Mouse (Mus musculus): ENCODE results near the gene Grb7. TPM values are rescaled to one million over a fixed set of nuclear protein-coding genes. Genes with fewer than 3 reads are reported as not detected.

Grb7 gene
- polyA plus RNA-seq, 1 experiment from 2014 or later: 50.7 TPM

GRCm38 (mm10) chr11:98469761-98470714, 23.8 kb downstream of the Grb7 start:
- TF ChIP-seq CTCF (IDR thresholded peaks at IDR 0.05; ENCODE audit: low read depth): no peak
- no peaks in the 10 kb centered on the region for H3K9me3 ChIP-seq (ENCODE audit: control insufficient read depth)
- H3K4me1 ChIP-seq (replicated peaks; ENCODE audit: control insufficient read depth, insufficient read depth, low read length): no peaks in the 10 kb centered on the region
- H3K4me3 ChIP-seq (ENCODE audit: low read depth, low read length): no peak overlapping the region
- H3K36me3 ChIP-seq (ENCODE audit: control insufficient read depth, insufficient read depth): no peaks in the 10 kb centered on the region
- no peak overlapping the region for H3K9ac ChIP-seq (ENCODE audit: low read depth, low read length)
- H3K27me3 ChIP-seq (replicated peaks; ENCODE audit: control insufficient read depth, insufficient read depth, low read length): no peaks in the 10 kb centered on the region
- ATAC-seq: no peak
- no peak overlapping the region for H3K4me2 ChIP-seq (replicated peaks; ENCODE audit: low read depth)
- WGBS: 46% methylated on average over 22 of the region's 22 CpGs
- no peak overlapping the region for H3K27ac ChIP-seq (ENCODE audit: low read depth, low read length)

GRCm38 (mm10) chr11:98470795-98471194, 24.6 kb downstream of the Grb7 start:
- no peak for TF ChIP-seq CTCF (IDR thresholded peaks at IDR 0.05; ENCODE audit: low read depth)
- ATAC-seq: no peak
- WGBS: 72% methylated on average over 6 of the region's 6 CpGs

GRCm38 (mm10) chr11:98472696-98473095, 26.5 kb downstream of the Grb7 start:
- Histone ChIP-seq H3K4me2 (replicated peaks; ENCODE audit: low read depth) (no peak overlapping the region), H3K9me3 (ENCODE audit: control insufficient read depth) (no peaks in the 10 kb centered on the region), H3K27me3 (replicated peaks; ENCODE audit: control insufficient read depth, insufficient read depth, low read length) (no peaks in the 10 kb centered on the region), H3K36me3 (ENCODE audit: control insufficient read depth, insufficient read depth) (no peaks in the 10 kb centered on the region), H3K27ac (ENCODE audit: low read depth, low read length) (no peak overlapping the region), H3K9ac (ENCODE audit: low read depth, low read length) (no peak overlapping the region), H3K4me1 (replicated peaks; ENCODE audit: control insufficient read depth, insufficient read depth, low read length) (no peaks in the 10 kb centered on the region), H3K4me3 (ENCODE audit: low read depth, low read length) (no peak overlapping the region)
- ATAC-seq: no peak
- WGBS: 58% methylated on average over 4 of the region's 4 CpGs
- TF ChIP-seq CTCF (IDR thresholded peaks at IDR 0.05; ENCODE audit: low read depth): no peak

More at GRCm38 (mm10) chr11:98470795-98471194, 24.6 kb downstream of the Grb7 start:
- H3K4me2 ChIP-seq (replicated peaks; ENCODE audit: low read depth): no peak overlapping the region
- no peak overlapping the region for H3K9ac ChIP-seq (ENCODE audit: low read depth, low read length)
- no peaks in the 10 kb centered on the region for H3K27me3 ChIP-seq (replicated peaks; ENCODE audit: control insufficient read depth, insufficient read depth, low read length)
- no peak overlapping the region for H3K4me3 ChIP-seq (ENCODE audit: low read depth, low read length)
- H3K36me3 ChIP-seq (ENCODE audit: control insufficient read depth, insufficient read depth): no peaks in the 10 kb centered on the region
- no peak overlapping the region for H3K27ac ChIP-seq (ENCODE audit: low read depth, low read length)
- H3K9me3 ChIP-seq (ENCODE audit: control insufficient read depth): no peaks in the 10 kb centered on the region
- no peaks in the 10 kb centered on the region for H3K4me1 ChIP-seq (replicated peaks; ENCODE audit: control insufficient read depth, insufficient read depth, low read length)

- no peaks in the 10 kb centered on the region for H3K27me3 ChIP-seq (replicated peaks; ENCODE audit: control insufficient read depth, insufficient read depth, low read length)
- no peak overlapping the region for H3K27ac ChIP-seq (ENCODE audit: low read depth, low read length)
- no peak for ATAC-seq
- no peak for TF ChIP-seq CTCF (IDR thresholded peaks at IDR 0.05; ENCODE audit: low read depth)
- WGBS: 58% methylated on average over 8 of the region's 8 CpGs
- H3K9me3 ChIP-seq (ENCODE audit: control insufficient read depth): no peaks in the 10 kb centered on the region
- H3K4me2 ChIP-seq (replicated peaks; ENCODE audit: low read depth): no peak overlapping the region
- no peaks in the 10 kb centered on the region for H3K36me3 ChIP-seq (ENCODE audit: control insufficient read depth, insufficient read depth)
- H3K4me3 ChIP-seq (ENCODE audit: low read depth, low read length): no peak overlapping the region
- no peak overlapping the region for H3K9ac ChIP-seq (ENCODE audit: low read depth, low read length)
- H3K4me1 ChIP-seq (replicated peaks; ENCODE audit: control insufficient read depth, insufficient read depth, low read length): no peaks in the 10 kb centered on the region
These were observed 27.8 kb downstream of the Grb7 start for GRCm38 (mm10) chr11:98473916-98474479.

GRCm38 (mm10) chr11:98474967-98475366, 28.8 kb downstream of the Grb7 start:
- Histone ChIP-seq H3K27ac (ENCODE audit: low read depth, low read length) (no peak overlapping the region), H3K4me1 (replicated peaks; ENCODE audit: control insufficient read depth, insufficient read depth, low read length) (no peaks in the 10 kb centered on the region)

GRCm38 (mm10) chr11:98475630-98476433, 29.6 kb downstream of the Grb7 start:
- TF ChIP-seq CTCF (IDR thresholded peaks at IDR 0.05; ENCODE audit: low read depth): no peak
- ATAC-seq: no peak
- Histone ChIP-seq H3K4me3 (ENCODE audit: low read depth, low read length) (no peak overlapping the region), H3K4me2 (replicated peaks; ENCODE audit: low read depth) (no peak overlapping the region), H3K36me3 (ENCODE audit: control insufficient read depth, insufficient read depth) (no peaks in the 10 kb centered on the region), H3K9me3 (ENCODE audit: control insufficient read depth) (no peaks in the 10 kb centered on the region), H3K27ac (ENCODE audit: low read depth, low read length) (no peak overlapping the region), H3K9ac (ENCODE audit: low read depth, low read length) (no peak overlapping the region), H3K4me1 (replicated peaks; ENCODE audit: control insufficient read depth, insufficient read depth, low read length) (no peaks in the 10 kb centered on the region), H3K27me3 (replicated peaks; ENCODE audit: control insufficient read depth, insufficient read depth, low read length) (no peaks in the 10 kb centered on the region)
- 86% methylated on average over 9 of the region's 9 CpGs for WGBS

More at GRCm38 (mm10) chr11:98474967-98475366, 28.8 kb downstream of the Grb7 start:
- 90% methylated on average over 11 of the region's 11 CpGs for WGBS
- no peaks in the 10 kb centered on the region for H3K36me3 ChIP-seq (ENCODE audit: control insufficient read depth, insufficient read depth)
- H3K9me3 ChIP-seq (ENCODE audit: control insufficient read depth): no peaks in the 10 kb centered on the region
- H3K9ac ChIP-seq (ENCODE audit: low read depth, low read length): no peak overlapping the region
- H3K4me3 ChIP-seq (ENCODE audit: low read depth, low read length): no peak overlapping the region
- no peak for TF ChIP-seq CTCF (IDR thresholded peaks at IDR 0.05; ENCODE audit: low read depth)
- H3K27me3 ChIP-seq (replicated peaks; ENCODE audit: control insufficient read depth, insufficient read depth, low read length): no peaks in the 10 kb centered on the region
- no peak for ATAC-seq
- no peak overlapping the region for H3K4me2 ChIP-seq (replicated peaks; ENCODE audit: low read depth)
